Mouse (Mus musculus): Measurements from ENCODE around the gene Fggy. TPM values are rescaled to one million over a fixed set of nuclear protein-coding genes. Genes with fewer than 3 reads are reported as not detected.

Fggy gene
- total RNA-seq, 1 experiment from 2014 or later: not detected

- ATAC-seq (replicated peaks; ENCODE audit: insufficient number of reproducible peaks, low FRiP score, low TSS enrichment, poor library complexity, severe bottlenecking): no peak
Observed at GRCm38 (mm10) chr4:95747415-95748202, 190.3 kb downstream of the Fggy start.

GRCm38 (mm10) chr4:95750186-95750585 lies 192.9 kb downstream of the Fggy start:
- ATAC-seq (replicated peaks; ENCODE audit: insufficient number of reproducible peaks, low FRiP score, low TSS enrichment, poor library complexity, severe bottlenecking): no peak

- no peak for ATAC-seq (replicated peaks; ENCODE audit: insufficient number of reproducible peaks, low FRiP score, low TSS enrichment, poor library complexity, severe bottlenecking)
Observed at GRCm38 (mm10) chr4:95752538-95753188, 195.4 kb downstream of the Fggy start.

- ATAC-seq (replicated peaks; ENCODE audit: insufficient number of reproducible peaks, low FRiP score, low TSS enrichment, poor library complexity, severe bottlenecking): no peak
Observed at GRCm38 (mm10) chr4:95759027-95759731, 201.9 kb downstream of the Fggy start.

GRCm38 (mm10) chr4:95765359-95765758 lies 208.1 kb downstream of the Fggy start:
- ATAC-seq (replicated peaks; ENCODE audit: insufficient number of reproducible peaks, low FRiP score, low TSS enrichment, poor library complexity, severe bottlenecking): no peak

GRCm38 (mm10) chr4:95770469-95770868 lies 213.2 kb downstream of the Fggy start:
- no peak for ATAC-seq (replicated peaks; ENCODE audit: insufficient number of reproducible peaks, low FRiP score, low TSS enrichment, poor library complexity, severe bottlenecking)

- no peak for ATAC-seq (replicated peaks; ENCODE audit: insufficient number of reproducible peaks, low FRiP score, low TSS enrichment, poor library complexity, severe bottlenecking)
Observed at GRCm38 (mm10) chr4:95771542-95771941, 214.2 kb downstream of the Fggy start.

GRCm38 (mm10) chr4:95771945-95772344 lies 214.6 kb downstream of the Fggy start:
- ATAC-seq (replicated peaks; ENCODE audit: insufficient number of reproducible peaks, low FRiP score, low TSS enrichment, poor library complexity, severe bottlenecking): no peak

- ATAC-seq (replicated peaks; ENCODE audit: insufficient number of reproducible peaks, low FRiP score, low TSS enrichment, poor library complexity, severe bottlenecking): no peak
Observed at GRCm38 (mm10) chr4:95772663-95773062, 215.4 kb downstream of the Fggy start.

- no peak for ATAC-seq (replicated peaks; ENCODE audit: insufficient number of reproducible peaks, low FRiP score, low TSS enrichment, poor library complexity, severe bottlenecking)
Observed at GRCm38 (mm10) chr4:95775574-95775973, 218.3 kb downstream of the Fggy start.

- ATAC-seq (replicated peaks; ENCODE audit: insufficient number of reproducible peaks, low FRiP score, low TSS enrichment, poor library complexity, severe bottlenecking): no peak
Observed at GRCm38 (mm10) chr4:95777839-95778238, 220.5 kb downstream of the Fggy start.

GRCm38 (mm10) chr4:95778528-95778927 lies 221.2 kb downstream of the Fggy start:
- no peak for ATAC-seq (replicated peaks; ENCODE audit: insufficient number of reproducible peaks, low FRiP score, low TSS enrichment, poor library complexity, severe bottlenecking)

GRCm38 (mm10) chr4:95784146-95784895 lies 227.0 kb downstream of the Fggy start:
- ATAC-seq (replicated peaks; ENCODE audit: insufficient number of reproducible peaks, low FRiP score, low TSS enrichment, poor library complexity, severe bottlenecking): no peak

- no peak for ATAC-seq (replicated peaks; ENCODE audit: insufficient number of reproducible peaks, low FRiP score, low TSS enrichment, poor library complexity, severe bottlenecking)
Observed at GRCm38 (mm10) chr4:95787609-95788008, 230.3 kb downstream of the Fggy start.

GRCm38 (mm10) chr4:95788867-95789266 lies 231.6 kb downstream of the Fggy start:
- no peak for ATAC-seq (replicated peaks; ENCODE audit: insufficient number of reproducible peaks, low FRiP score, low TSS enrichment, poor library complexity, severe bottlenecking)

- no peak for ATAC-seq (replicated peaks; ENCODE audit: insufficient number of reproducible peaks, low FRiP score, low TSS enrichment, poor library complexity, severe bottlenecking)
Observed at GRCm38 (mm10) chr4:95791913-95792475, 234.7 kb downstream of the Fggy start.

GRCm38 (mm10) chr4:95793647-95794328 lies 236.5 kb downstream of the Fggy start:
- no peak for ATAC-seq (replicated peaks; ENCODE audit: insufficient number of reproducible peaks, low FRiP score, low TSS enrichment, poor library complexity, severe bottlenecking)

GRCm38 (mm10) chr4:95794651-95795050 lies 237.3 kb downstream of the Fggy start:
- no peak for ATAC-seq (replicated peaks; ENCODE audit: insufficient number of reproducible peaks, low FRiP score, low TSS enrichment, poor library complexity, severe bottlenecking)
